Mouse (Mus musculus): Measurements from ENCODE around the gene Smpdl3b. TPM values are rescaled to one million over a fixed set of nuclear protein-coding genes. Genes with fewer than 3 reads are reported as not detected.

Smpdl3b gene
- 2.4 TPM for polyA plus RNA-seq (2015; fragmentation: Illumina TruSeq; extraction: RNeasy Lipid Tissue Mini Kit (QIAGEN cat#74804); ENCODE audit: low read depth, low replicate concordance)

DNA sequence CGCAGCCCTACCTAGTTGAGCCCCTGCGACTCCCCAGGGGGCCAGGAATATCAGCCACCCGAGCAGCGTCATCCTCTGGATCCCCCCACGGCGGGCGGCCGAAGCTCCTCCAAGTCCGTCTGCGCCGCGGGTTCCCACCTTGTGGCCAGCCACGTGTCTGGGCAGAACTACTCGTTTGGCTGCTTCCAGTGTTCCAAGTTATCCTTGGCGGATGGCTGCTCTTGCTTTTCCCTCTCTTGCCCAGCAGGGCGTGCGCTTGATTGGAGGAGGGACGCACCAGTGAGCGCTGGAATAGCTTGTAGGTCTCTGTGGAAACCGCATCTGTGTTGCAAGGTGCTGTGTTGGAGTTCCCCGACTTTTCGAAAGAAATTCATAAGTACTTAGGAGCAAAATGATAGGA, at the start of gene Smpdl3b:
Gene Smpdl3b (minus strand): TSS at position 279 of the 400 bp plus-strand sequence.

DNA sequence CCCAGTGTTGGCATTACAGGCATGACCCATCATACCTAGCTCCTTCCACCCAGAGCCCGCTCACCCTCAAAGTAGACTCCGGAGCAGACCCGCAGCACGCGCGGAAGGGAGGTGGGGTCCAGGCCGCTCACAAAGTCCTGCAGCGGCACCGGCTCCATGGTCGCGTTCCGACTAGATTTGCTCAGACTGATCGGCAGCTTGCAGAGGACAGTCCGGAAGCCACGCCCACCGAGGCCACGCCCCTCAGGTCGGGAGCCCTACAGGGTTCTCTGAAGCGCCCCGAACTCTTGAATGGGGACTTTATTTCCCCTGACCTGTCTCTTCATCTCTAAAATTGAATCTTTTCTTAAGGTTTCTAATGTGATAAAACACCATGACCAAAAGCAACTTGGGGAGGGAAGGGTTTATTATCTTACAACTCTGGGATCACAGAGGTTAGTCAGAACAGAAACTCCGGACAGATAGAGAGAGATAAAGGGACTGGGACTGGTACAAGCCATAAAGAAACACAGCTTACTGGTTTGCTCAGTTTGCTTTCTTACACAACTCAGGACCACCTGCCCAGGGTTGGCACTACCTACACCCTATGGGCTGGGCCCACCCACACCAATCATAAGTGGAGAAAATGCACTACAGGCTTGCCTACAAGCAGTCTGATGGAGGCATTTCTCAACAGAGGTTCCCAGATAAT, 39.3 kb upstream of the Smpdl3b start, which contains the start of gene Themis2:
Gene Themis2 (minus strand): TSS at position 192 of the 691 bp plus-strand sequence.

DNA sequence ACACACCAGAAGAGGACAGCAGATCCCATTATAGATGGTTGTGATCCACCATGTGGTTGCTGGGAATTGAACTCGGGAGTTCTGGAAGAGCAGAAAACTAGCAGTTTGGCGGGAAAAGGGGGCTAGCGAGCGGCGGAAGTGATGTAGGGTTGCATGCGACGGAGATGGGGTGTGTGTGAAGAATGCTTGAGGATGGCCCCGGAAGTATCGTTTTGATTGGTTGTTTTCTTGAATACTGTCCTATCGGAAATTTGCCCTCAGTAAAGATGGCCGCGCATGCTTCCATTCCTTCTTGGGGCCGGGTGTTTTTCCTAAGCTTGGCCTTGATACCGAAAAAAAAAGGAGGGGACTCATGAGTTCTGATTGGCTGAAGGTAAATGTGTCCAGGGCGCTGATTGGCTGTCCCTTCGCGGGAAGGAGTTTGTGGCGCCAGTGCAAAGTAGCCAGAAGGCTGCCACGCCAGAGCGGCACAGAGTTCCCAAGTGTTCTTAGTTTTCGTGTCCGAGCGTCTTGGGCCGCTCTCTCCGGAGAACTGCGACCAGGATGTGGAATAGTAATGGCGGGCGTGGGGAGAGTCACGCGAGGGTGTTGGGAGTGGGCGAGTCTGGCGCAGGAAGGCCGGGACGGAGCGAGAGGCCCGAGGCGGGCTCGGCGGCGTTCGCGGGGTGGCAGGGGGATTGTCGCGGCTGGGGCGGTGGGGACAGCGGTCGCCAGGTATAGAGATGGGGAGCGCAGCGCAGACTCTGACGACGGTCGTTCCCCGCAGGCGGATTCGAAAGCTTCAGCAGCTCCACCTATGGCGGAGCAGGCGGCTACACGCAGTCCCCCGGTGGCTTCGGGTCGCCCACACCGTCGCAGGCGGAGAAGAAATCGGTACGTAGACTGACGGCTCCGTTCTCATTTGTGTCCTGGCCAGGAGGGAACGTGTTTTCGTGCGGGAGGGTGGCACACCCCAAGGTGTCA, 11.1 kb upstream of the Smpdl3b start, which contains the start of gene Rpa2:
Gene Rpa2 (plus strand): TSS at position 419 of the 963 bp plus-strand sequence.

DNA sequence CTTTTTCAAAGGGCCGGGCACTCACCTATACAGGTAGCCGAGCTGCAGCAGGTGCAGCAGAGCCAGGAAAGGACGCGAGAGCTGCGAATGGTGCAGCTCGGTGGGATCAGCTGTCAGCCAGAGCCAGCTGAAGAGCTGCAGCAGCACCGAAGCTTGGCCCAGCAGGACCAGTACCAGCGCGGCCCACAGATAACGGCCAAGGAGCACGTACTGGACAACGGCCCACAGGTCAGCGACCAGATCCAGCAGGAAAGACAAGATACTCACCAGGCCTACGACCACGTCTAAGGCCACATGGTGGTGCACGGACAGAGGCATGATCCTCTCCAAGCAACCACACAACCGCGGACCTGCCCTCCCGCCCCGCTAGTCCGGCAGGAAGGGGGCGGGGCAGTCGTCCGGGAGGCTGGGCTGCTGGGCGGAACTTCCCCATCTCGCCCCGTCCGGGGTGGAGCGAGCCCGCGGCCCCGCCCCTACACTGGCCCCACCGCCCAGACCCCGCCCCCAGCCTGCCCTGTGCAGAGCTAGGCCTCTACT, 24.8 kb downstream of the Smpdl3b start, which contains the start of gene Xkr8:
Gene Xkr8 (minus strand): TSS at position 399 of the 537 bp plus-strand sequence.

Other genes with a start within 250 kb of the Smpdl3b start
- 9.5 TPM for gene Sesn2, start 246.8 kb downstream of the Smpdl3b start, polyA plus RNA-seq (2015; fragmentation: Illumina TruSeq; extraction: RNeasy Lipid Tissue Mini Kit (QIAGEN cat#74804); ENCODE audit: low read depth, low replicate concordance)
- gene Atpif1, start 223.6 kb downstream of the Smpdl3b start, polyA plus RNA-seq (2015; fragmentation: Illumina TruSeq; extraction: RNeasy Lipid Tissue Mini Kit (QIAGEN cat#74804); ENCODE audit: low read depth, low replicate concordance): 967 TPM
- 186 TPM for gene Dnajc8, start 221.7 kb downstream of the Smpdl3b start, polyA plus RNA-seq (2015; fragmentation: Illumina TruSeq; extraction: RNeasy Lipid Tissue Mini Kit (QIAGEN cat#74804); ENCODE audit: low read depth, low replicate concordance)
- gene Ptafr, start 193.2 kb downstream of the Smpdl3b start, polyA plus RNA-seq (2015; fragmentation: Illumina TruSeq; extraction: RNeasy Lipid Tissue Mini Kit (QIAGEN cat#74804); ENCODE audit: low read depth, low replicate concordance): 0.89 TPM
- gene Eya3, start 118.3 kb downstream of the Smpdl3b start, polyA plus RNA-seq (2015; fragmentation: Illumina TruSeq; extraction: RNeasy Lipid Tissue Mini Kit (QIAGEN cat#74804); ENCODE audit: low read depth, low replicate concordance): 20.3 TPM
- 3.0 TPM for gene Xkr8, start 24.7 kb downstream of the Smpdl3b start, polyA plus RNA-seq (2015; fragmentation: Illumina TruSeq; extraction: RNeasy Lipid Tissue Mini Kit (QIAGEN cat#74804); ENCODE audit: low read depth, low replicate concordance)
- gene Rpa2, start 11.1 kb upstream of the Smpdl3b start, polyA plus RNA-seq (2015; fragmentation: Illumina TruSeq; extraction: RNeasy Lipid Tissue Mini Kit (QIAGEN cat#74804); ENCODE audit: low read depth, low replicate concordance): 14.4 TPM
- gene Themis2, start 39.1 kb upstream of the Smpdl3b start, polyA plus RNA-seq (2015; fragmentation: Illumina TruSeq; extraction: RNeasy Lipid Tissue Mini Kit (QIAGEN cat#74804); ENCODE audit: low read depth, low replicate concordance): 1.3 TPM
- gene Ppp1r8, start 85.9 kb upstream of the Smpdl3b start, polyA plus RNA-seq (2015; fragmentation: Illumina TruSeq; extraction: RNeasy Lipid Tissue Mini Kit (QIAGEN cat#74804); ENCODE audit: low read depth, low replicate concordance): 57.5 TPM
- gene Stx12, start 127.3 kb upstream of the Smpdl3b start, polyA plus RNA-seq (2015; fragmentation: Illumina TruSeq; extraction: RNeasy Lipid Tissue Mini Kit (QIAGEN cat#74804); ENCODE audit: low read depth, low replicate concordance): 127 TPM
- 41.9 TPM for gene Fam76a, start 165.3 kb upstream of the Smpdl3b start, polyA plus RNA-seq (2015; fragmentation: Illumina TruSeq; extraction: RNeasy Lipid Tissue Mini Kit (QIAGEN cat#74804); ENCODE audit: low read depth, low replicate concordance)
- gene Fgr, start 216.8 kb upstream of the Smpdl3b start, polyA plus RNA-seq (2015; fragmentation: Illumina TruSeq; extraction: RNeasy Lipid Tissue Mini Kit (QIAGEN cat#74804); ENCODE audit: low read depth, low replicate concordance): 0.18 TPM